Mouse (Mus musculus) lung, postnatal 14 days (tissue): ENCODE measurements at regions not wholly inside any gene's neighbourhood (a gene's known extent, or its start where the extent isn't known, plus 50 kb on each side); places are given as distances from the start of the nearest gene placed in this dataset.

Experiments used
- DNase-seq: peaks from one replicate; pipeline ENCODE4 v3.0.0; 2021

DNA sequence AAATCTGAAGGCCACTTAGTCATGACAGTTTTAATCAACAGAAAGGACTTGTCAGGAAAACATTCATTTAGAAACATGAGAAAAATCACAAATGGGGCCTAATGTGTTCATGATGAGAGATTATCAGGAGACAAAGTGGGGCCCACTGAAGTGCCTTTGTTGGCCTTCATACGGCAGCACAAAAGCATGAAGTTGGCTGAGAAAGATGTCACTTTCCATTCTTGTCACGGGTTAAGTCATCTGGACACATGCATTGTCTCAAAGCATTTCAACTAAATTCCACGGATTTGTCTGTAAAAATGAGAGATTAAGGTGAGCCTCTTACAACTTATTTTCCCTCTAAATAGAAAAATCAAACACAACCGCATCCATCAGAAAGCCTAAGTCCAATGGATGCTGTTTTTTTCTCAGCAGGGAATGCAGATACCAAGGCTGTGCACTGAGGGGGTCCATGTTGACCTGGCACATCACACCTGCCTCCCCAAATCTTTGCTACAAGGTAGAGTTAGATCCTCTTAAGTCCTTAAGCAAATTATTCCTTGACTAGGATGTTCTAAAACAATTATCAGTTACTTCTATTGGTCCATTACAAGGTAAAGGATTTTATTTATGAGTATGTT is 1679.2 kb downstream of the 4930444P10Rik start:
- no peak for DNase-seq

DNA sequence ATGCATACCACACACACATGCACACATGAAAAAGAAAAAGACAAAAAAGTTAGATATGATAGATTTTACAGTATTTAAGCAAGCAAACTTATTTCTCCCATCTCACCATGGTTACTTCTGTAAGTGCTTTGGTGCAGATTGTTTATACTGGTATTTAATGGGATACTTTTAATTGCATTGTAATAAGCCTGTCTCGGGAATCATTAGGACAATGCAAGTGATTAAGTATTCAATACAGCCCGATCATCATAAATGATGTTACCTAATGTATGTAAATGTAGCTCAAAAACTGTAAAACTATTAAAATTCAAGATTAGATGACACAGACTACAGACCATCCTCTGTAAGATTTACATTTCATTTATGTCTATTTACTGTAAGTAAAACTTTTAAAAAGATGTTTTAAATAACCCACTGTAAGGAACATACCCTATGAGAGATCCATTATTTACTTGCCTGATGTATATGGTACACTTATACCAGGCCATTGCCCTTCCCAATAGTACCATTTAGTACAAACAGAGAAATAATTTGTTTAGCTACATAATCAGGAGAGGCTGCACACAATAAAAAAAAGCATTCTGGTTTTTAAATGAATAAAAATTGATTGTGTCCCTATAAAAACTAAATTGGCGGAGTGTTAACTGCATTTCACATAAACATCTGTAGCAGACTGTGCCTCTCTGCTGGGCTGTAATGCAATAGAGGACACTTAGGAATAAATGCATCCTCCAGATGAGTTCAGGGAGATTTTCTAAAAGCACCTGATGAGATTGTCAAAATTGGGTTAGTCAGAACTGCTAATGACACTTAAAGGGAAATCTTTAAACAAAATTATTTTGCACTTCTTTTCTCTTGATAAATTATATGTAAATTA is 1722.9 kb downstream of the 4930444P10Rik start:
- DNase-seq = no peak

DNA sequence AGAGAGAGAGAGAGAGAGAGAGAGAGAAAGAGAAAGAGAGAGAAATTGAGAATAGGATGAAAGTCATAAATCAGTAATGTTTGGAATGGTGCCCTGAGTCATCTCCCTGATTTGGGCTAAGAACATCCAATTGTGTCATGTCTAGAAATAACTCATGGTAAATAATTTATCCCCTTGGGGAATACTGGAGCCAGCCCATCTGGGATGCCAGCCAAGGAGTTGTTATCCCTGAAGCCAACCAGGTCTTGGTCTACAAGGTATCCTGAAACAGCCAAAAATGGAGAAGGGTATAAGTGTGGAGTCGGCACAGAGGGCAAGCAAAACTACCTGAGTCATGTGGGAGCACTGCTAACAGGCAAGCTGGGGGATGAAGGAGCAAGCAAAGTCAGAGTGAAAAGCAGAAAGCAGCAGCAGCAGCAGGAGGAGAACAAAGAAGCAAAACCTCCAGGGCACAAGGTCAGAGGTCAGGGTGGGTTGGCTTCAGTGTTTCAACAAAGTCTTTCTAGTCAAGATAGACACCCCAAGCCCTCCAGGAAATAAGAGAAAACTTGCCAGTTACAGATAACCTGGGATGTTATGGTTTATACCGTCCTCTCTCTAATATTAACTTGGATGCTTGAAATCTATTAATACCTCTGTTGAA is 1733.0 kb downstream of the 4930444P10Rik start:
- no peak for DNase-seq
